Mouse (Mus musculus) spleen, postnatal 14 days (tissue): ENCODE data around the gene Pkn2.
A peak's percentile ranks its signal among the peaks of the same experiment; 100 is the strongest.

Source experiments
- DNase-seq, 2 experiments: peaks; one replicate each; pipeline ENCODE4 v3.0.0; 2021 to 2022; ENCODE audit warnings: low spot score in 2 of 2

Pkn2 gene

DNA sequence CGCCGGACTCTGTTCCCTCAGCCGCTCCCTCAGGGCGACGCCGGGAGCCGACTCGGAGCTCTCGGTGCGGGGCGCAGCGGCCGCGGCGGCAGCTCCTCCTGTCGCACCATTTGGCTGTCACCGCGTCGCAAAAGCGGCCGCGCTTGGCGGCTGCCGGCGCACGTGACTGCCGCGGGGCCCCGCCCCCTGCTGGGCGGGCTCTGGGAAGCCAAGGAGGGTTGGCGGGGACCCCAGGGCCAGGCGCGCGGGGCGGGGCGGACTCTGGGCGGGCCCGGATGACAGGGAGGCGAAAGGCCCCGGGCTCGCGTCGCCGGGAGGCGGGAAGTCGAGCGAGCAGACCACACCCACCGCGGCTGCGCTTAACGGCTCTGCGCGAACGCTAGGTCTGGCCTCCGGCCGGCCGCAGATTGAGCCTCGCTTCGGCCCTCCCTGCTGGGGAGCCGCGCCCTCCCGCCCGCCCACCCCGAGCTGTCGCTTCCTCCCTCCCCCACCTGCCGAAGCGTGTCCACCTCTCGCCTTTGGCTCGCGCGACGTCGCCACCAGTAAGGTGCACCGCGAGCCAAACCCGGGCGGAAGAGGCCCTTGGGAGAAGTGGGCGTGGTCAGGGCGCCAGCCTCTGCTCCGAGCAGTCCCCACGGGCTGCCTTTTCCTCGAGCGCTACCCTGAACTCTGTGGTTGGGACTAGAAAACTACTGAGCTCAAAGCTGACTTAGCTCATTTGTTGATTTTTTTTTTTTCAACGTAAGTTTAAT, at the start of gene Pkn2:
Gene Pkn2, minus strand, starts transcription at position 133 of the 752 bp plus-strand sequence.
- DNase-seq, result peak; percentile 98 to 99

DNA sequence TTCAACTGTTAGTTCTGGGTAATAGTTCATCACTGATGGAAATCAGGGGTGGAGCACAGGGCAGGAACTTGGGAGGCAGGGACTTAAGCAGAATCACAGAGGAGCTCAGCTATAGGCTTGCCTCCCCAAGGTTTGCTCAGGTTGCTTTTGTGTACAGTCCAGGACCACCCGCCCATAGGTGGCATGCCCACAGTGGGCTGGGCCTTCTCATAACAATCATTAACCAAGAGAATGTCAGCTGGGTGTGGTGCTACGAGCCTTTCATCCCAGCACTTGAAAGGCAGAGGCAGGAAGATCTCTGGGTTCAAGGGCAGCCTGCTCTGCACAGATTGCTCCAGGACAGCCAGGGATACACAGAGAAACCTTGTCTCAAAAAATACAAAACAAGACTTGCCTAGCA, 48.1 kb upstream of the Pkn2 start:
- DNase-seq, result no peak

DNA sequence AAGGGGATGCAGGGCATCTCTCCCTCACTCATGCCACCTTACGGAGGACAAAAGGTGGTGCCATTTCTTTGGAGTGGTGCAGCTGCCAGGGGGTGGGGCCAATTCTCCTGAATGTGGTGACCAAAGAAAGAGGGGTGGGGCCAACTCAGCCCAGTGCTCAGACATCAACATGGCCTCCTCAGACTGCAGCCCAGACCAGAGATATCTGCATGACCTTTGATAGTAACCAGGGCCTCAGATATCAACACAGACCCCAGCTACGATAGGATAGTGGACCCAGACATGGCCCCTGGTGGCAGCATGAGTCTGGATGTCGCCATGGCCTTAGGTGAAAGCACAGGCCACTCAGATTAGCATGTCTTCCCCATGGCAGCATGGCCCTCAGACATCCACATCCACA, 45.5 kb upstream of the Pkn2 start:
- DNase-seq, result no peak

DNA sequence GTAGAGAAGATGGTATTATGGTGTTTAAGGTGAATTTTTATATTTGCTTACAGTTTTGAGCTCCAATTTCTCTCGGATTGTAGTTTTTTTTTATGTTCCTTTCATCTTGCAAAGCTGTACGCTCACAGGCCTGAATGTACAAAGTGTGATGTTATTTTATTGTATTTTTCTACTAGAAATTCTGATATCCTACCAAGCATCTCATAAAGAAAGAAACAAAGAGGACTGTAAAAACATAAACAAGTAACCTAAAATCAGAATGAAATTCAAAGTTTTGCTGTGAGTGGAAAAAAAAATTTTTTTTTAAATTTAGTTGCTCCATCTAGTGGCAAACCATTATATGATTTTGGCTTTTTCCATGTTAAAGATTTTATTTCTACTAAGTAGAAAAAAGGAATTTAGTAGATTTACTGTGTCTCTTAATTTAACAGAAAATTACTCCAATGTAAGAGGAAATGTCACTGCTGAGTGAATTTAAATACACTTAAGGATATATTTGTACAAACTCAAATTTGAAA, 43.1 kb upstream of the Pkn2 start:
- no peak for DNase-seq

DNA sequence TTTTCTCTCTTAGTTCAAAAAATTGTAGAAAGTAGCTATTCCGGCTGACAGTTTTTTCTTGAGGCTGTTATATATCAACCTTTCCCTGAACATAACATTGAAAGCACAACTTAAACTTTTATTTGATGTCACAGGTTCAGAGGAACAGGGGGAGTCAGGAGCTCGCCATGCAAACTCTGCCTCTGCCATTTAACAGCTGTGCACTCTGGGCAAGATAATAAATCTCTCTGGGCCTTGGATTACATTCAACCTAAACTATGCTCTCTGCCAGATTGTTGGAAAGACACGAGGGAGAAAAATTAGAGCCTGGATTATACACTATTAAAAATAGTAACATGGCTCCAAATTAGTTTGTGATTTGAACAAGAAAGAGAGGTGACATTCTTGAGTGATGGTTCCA, 37.3 kb upstream of the Pkn2 start:
- no peak for DNase-seq

DNA sequence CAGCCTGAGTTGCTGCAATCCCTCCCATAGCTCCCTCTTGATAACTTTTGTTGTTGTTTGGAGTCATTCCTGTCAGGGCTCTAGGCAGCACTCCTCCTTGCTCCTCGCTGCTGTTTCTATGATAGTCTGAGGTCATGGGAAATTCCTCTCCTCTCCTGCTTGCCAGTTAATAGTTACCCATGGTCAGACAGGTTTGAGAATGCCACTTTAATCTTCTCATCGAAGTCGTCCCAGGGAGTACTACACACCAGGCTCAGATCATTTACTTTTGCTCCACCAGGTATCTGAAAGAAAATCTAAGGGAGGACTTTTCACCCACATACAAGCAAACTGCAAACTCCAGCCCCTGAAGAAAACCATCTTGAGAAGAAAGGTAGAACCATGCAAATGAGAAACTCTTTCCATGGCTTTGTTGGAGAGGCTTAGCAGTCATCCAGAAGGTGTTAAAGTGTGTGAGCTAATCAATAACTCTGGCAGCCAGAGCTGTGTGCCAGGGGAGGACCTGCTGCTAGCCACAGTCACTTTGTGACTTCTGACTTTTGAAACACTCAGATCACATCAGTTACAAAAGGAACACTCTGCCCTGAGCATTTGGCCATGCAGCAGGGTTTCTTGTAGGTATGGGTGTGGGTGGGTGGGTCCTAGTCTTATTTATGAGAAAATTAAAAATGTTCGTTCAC, 36.1 kb upstream of the Pkn2 start:
- no peak for DNase-seq

DNA sequence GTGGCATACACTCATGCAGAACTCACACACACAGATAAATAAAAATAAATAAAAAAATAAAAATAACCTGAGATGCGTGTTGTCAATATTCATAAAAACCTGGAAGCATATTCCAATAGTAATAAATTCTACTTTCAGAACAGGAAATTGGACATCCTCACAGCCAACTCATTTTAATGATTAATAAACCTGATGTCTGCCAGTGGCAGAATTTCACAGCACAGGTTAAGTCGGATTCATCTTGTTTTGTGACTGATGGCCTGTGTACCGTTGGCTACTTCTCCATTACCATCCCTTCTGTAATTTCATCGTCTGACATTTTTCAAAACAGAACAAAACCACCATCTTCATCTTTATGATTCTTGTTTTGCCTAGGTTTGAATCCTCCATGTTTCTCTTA, 35.4 kb upstream of the Pkn2 start:
- no peak for DNase-seq

DNA sequence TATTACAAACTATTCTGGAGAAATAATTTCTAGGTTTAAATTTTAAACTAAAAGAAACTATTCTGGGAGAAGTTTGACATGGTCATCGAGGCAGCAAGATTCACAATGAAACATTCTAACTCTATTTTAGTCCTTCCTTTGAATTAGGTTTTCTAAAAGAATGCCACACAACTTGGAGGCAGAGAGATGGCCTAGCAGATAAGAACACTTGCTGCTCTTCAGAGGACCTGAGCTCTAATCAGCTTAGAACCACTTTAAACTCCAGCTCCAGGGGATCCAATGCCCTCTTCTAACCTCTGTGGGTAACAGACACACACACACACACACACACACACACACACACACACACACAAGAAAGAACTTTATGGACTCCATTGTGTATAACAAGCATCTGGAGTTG, 31.5 kb upstream of the Pkn2 start:
- DNase-seq, result no peak

DNA sequence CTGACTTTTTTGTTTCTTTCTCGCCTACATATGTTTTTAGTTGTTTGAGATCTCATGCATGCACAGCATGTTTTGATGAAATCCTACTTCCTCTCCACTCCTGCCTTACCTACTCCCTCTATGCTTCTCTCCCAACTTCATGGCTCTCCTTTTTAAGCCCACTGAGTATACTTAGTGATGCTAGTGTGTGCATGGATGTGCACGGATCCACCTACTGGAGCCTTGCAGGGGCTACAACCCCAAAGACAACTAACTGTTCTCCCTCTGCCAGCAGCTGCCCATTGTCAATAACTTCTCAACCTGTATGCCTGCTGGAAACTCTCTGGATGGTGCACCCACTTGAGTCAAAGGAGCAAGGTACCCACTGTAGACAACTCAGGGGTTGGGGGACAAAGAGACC, 17.9 kb upstream of the Pkn2 start:
- DNase-seq, result no peak

DNA sequence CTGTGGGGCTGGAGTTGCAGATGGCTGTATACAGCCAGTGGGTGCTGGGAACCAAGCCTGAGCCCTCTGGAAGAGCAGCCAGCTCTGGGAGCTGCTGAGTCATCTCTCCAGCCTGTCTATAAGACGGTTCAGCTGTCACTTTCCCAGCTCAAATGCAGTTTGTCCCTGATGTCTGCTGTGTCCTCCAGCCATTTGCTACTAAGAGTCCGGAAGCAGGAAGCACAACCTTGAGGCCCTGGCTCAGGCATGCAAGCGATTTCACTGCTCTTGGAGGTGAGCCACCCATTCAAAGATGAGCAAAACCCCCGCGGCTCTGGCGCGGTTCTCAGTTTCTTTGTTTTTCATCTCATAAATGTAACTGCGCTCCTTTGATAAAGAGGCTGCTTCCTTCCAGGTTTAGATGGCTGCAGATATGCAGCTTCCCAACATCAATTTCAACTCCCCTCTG, 17.2 kb upstream of the Pkn2 start:
- no peak for DNase-seq

DNA sequence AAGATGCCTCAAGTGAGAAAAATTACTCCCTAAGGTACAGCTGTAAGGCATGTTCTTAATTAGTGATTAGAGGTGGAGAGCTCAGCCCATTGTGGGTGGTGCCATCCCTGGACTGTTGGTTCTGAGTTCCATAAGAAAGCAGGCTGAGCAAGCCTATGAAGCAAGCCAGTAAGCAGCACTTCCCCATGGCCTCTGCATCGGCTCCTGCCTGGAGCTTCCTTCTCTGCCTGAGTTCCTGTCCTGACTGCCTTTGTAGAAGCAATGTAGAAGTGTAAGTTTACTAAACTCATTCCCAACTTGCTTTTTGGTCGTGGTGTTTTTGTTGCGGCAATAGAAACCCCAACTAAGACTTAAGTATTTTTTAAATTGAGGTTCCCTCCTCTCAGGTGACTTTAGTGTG, 8.6 kb upstream of the Pkn2 start:
- no peak for DNase-seq

DNA sequence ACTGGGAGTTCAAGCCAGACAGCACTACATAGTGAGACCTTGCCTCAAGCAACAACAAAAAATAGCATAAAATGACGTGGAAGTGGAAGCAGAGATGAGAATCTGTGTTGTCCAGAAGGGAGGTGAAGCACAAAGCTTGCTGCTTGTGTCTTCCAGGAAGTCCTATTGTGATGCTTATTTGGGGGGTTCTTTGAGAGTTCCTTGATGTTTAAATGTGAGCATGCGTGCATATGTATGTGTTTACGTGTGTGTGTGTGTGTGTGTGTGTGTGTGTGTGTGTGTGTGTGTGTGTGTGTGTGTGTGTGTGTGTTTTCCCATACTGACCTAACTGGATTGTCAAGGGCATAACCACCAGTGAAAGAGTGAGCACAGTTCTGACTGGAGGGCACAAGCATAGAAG, 5.2 kb upstream of the Pkn2 start:
- no peak for DNase-seq

DNA sequence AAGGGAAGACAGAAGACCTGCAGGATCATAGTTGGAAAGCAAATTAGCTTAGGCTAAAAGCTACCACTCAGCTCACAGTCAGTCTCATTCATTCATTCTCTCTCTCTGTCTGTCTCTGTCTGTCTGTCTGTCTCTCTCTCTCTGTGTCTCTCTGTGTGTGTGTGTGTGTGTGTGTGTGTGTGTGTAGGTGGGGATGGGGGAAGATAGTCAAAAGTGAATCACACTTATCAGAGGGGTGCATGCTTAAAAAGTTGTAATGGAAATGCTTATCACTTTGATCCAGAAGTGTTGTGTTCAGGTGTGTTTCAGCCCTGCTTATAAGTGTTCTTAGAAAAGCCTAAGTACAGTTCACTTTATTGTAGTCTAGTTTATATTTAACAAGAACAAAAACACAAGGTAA, 2.8 kb upstream of the Pkn2 start:
- DNase-seq, result no peak

DNA sequence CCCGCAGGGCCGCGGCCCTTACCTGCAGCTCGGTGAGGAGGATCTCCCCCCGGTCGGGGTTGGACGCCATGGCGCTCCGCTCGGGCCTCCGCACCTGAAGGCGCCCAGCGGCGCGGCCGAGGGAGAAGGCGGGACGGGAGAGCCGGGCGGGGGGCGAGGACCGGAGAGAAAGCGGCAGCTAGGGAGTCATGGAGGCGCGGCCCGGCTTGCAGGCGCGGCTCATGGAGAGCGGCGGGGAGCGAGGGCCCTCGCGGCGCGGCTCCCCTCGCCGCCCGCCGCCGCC, 274 bp downstream of the Pkn2 start:
- no peak for DNase-seq

DNA sequence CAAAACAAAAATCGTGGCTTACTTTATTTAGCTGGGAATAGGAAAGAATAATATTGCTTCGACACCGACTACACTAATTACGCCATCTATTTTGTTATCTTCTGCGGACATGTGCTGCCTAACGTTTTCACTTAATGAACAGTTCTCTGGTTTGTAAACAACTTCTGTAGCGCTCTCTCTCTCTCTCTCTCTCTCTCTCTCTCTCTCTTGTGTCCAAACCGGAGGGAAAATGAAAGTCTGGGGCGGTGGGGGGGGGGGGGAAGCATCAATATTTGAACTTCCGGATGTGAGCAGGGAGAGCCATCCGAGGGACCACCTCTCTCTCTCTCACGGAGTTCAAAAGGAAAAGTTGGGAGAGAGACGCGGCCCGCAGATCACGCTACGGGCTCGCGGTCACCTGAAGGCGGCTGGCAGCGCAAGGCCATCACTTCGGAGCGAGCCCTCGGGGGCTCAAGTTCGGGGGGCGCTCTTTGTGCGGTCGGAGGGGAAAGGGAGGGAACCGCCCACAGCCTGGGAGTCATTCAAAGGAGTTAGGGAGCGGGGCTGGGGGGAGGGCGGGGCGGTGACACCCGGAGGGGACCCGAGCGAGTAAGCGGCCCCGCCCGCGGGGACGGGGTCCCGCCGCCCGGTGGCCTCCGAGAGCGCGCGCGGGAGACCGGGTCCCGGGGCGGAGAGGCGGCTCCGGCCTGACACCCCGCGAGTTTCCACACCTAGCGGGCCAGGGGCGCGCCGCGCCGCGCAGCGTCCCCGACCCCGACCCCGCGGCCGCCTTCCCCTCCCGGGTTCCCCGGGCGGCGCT, 815 bp downstream of the Pkn2 start:
- DNase-seq, result peak in 1 of 2 experiments; percentile 17

DNA sequence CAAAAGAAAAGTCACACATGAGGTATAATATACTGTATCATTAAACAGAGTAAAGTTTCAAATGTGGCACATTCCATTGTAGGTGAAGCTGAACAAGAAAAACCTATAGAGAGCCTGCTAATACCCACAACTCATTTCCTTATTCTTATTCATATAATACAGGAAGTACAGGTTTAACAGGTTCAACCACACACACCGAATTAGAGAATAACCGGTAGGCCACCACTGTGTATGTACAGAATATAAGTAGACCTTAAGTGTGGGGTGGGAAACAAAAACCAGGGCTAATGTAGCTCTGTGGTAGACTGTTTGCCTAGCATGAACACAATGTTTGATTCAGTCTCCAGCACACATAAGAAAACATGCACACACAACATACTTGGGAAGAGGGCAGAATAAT, 18.6 kb downstream of the Pkn2 start:
- no peak for DNase-seq

DNA sequence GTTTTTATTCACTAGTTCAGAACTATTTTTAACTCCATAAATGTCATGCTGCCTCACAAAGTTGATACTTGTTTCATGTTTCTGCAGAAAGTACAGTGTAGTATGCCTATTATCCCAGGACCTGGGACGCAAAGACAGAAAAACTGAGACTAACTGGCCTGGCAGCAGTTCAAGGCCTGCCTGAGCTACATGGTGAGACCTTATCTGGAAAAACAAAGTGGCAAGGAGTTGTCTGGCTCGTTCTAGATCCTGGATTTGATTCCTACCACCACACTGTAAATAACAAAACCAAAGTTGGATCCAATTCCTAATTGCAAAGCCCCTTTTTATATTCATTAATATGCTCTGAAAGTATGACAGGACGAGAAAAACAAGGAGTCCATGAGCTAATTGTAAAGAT, 25.0 kb downstream of the Pkn2 start:
- no peak for DNase-seq

DNA sequence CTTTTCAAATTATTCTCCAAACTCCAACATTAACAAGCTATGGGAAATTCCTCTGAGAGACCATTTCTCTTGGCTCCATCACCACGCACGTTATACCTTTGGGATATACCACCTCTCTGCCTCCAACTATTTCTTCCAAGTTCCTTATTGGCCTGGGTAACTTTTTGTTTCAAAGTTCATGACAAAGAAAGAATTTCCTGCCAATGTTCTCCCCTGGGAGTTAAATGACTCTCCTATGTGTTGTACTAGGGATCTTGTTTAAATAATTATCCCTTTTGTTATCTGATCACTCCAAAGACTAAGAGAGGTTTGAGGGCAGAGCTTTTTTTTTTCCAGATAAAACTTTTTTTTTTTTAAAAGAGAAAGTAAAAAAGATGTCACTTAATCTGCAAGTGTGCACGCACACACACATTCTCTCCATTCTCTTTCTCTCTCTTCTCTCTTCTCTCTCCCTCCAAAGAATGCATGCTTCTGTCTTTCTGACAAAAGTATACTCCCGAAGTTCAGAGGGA, 25.8 kb downstream of the Pkn2 start:
- DNase-seq, result no peak

DNA sequence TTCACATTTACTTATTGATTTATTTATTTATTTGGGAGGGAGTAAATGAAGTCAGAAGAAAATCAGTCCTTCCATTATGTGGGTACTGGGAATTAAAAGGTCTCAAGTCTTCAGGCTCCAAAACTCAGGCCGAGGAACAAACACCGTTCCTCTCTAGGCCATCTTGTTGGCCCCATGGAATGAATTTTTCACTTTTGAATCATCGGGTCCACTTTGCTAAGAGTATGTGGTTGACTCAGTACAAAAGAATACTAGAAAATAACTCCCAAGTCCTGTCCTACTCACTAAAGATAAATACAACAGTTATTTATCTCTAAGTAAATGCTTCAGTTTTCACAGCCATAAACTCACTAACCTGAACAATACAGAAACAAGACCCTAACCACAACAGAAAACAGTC, 28.9 kb downstream of the Pkn2 start:
- DNase-seq, result no peak

DNA sequence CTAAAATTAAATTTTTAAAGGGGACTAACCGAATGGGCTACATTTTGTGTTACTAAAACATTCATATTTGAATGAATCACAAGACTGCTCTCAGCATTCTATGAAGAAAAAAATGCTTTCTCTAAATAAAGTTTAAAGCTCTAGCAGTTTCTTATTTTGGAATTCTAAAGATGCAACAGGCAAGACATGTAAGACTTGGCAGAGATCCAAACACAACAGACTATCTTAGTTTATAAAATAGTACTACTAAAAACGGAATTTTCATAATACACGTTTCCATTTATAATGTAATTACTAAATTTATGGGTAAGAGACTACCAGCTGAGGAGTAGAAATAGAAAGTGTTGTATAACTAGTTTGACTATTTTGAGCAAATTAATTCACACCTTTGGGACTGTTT, 30.2 kb downstream of the Pkn2 start:
- no peak for DNase-seq

DNA sequence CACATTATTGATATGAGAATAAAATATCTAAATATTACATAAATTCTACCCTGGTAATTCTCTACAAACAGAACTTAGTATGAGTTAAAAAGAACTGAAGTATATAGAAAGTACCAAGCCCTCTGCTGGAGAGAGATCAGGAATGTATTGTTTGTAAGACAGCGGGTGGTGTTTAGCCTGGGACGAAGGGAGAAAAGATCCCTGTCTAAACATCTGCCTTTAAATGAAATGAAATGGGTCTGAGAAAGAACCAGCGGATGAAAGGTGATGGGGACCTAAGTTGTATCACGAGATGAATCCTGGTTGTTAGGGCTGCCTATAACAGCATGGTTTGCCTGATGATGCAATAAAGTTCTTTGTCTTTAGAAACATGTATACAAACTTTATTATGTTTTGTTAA, 41.8 kb downstream of the Pkn2 start:
- no peak for DNase-seq

DNA sequence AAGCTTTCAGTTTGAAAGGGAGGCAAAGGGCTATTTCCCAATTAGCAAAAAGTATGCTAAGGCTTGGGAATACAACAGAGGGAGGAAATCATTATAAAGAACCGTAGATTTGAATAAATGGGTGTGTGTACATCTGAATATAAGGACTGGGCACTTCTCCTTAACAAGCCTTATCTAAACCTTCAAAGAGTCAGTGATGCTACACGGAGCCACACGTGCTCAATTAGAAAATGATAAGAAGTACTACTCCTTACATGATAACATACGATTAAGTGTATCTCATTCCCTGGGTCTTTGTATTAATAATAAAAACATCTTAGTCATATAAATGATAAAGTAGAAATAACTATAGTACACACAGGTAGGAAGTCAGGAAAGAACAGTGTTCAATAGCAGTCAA, 47.0 kb downstream of the Pkn2 start:
- no peak for DNase-seq

DNA sequence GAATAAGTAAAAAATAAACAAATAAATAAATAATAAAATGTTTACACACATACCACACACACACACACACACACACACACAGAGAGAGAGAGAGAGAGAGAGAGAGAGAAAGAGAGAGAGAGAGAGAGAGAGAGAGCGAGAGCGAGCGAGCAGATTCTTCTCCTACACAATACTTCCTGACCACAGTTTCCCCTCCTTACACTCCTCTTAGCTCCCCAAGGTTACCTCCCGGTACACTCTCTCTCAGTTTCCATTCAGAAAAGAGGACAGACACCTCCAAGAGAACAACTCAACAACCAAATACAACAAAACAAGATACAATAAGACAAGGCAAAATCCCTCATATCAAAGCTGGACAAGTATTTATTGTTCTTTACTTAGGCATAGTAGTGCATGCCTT, 47.8 kb downstream of the Pkn2 start:
- no peak for DNase-seq
